Mouse (Mus musculus) midbrain, embryonic 16.5 days (tissue): Measurements from ENCODE around the gene Slc16a10. TPM values are rescaled to one million over a fixed set of nuclear protein-coding genes. Genes with fewer than 3 reads are reported as not detected.

ENCODE experiments used
- ATAC-seq: fragments of 200-750 bp; cut with Nextera tagmentation; 2 replicates; pipeline ENCODE4 v1.8.0; 2017; ENCODE audit warnings: moderate TSS enrichment
- H3K27ac ChIP-seq: fragments of 300-500 bp; sonication (generic); 2 replicates; pipeline ENCODE4 v1.5.1; 2014; ENCODE audit warnings: mild to moderate bottlenecking, low read length, mixed read lengths
- H3K27me3 ChIP-seq: fragments of 300-500 bp; sonication (generic); 2 replicates; pipeline ENCODE4 v1.6.1; 2014; ENCODE audit warnings: low read depth, low read length, mixed read lengths; ENCODE audit not compliant: control insufficient read depth, insufficient read depth
- H3K36me3 ChIP-seq: fragments of 300-500 bp; sonication (generic); 2 replicates; pipeline ENCODE4 v1.6.1; 2014; ENCODE audit warnings: mild to moderate bottlenecking, low read length, moderate library complexity, mixed read lengths; ENCODE audit not compliant: control insufficient read depth, insufficient read depth
- H3K4me1 ChIP-seq: fragments of 300-500 bp; sonication (generic); 2 replicates; pipeline ENCODE4 v1.6.1; 2014; ENCODE audit warnings: mild to moderate bottlenecking, low read length, mixed read lengths; ENCODE audit not compliant: control insufficient read depth, insufficient read depth
- H3K4me2 ChIP-seq: fragments of 300-500 bp; sonication (generic); 2 replicates; pipeline ENCODE4 v1.6.1; 2014; ENCODE audit warnings: mild to moderate bottlenecking, low read length, mixed read lengths
- H3K4me3 ChIP-seq: fragments of 300-500 bp; sonication (generic); 2 replicates; pipeline ENCODE4 v1.5.1; 2014; ENCODE audit warnings: low read depth, mild to moderate bottlenecking, low read length, moderate library complexity, mixed read lengths
- H3K9ac ChIP-seq: fragments of 300-500 bp; sonication (generic); 2 replicates; pipeline ENCODE4 v1.6.1; 2014; ENCODE audit warnings: low read depth, low read length, mixed read lengths
- H3K9me3 ChIP-seq: fragments of 300-500 bp; sonication (generic); replicated peaks from 2 replicates; pipeline ENCODE4 v1.6.1; 2014; ENCODE audit warnings: mild to moderate bottlenecking, low read length, mixed read lengths; ENCODE audit not compliant: control insufficient read depth, poor library complexity, severe bottlenecking
- WGBS: fragments of 180-500 bp; shearing (Covaris S2); extraction: QIAGEN DNeasy Blood & Tissue Kit; methylation state at CpG from one replicate; pipeline ENCODE4 v1.1.7; 2014; 5-methylcytosine and 5-hydroxymethylcytosine counted together
- polyA plus RNA-seq: library from polyadenylated mRNA; unstranded; fragments of >200 nt; fragmentation: Nextera tagmentation; extraction: Ambion mirVana; gene quantifications from 2 replicates; pipeline ENCODE4 v1.2.1, GENCODE M21; 2015

The Slc16a10 gene
- polyA plus RNA-seq, 1 experiment from 2014 or later: 1.9 TPM

DNA sequence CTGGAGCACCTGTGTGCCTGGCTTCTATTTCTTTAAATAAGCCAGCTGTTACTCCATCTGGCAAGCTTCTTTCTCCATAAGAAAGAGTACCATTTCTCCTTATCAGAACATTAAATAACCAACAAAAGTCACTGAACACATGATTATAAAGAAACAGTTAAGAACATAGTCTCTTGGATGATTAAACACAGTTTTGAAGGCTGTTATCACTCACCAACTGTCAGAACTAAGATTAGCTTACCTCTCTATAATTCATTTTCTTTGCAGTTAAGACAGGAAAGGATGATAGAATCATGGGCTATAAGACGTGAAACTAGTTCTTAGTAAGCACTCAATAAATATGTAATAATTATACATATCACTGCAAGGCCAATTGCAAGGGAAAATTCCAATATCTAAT lies 36.9 kb downstream of the Slc16a10 start:
- WGBS: 80% methylated on average over 1 of the region's 1 CpGs
- ATAC-seq: no peak

DNA sequence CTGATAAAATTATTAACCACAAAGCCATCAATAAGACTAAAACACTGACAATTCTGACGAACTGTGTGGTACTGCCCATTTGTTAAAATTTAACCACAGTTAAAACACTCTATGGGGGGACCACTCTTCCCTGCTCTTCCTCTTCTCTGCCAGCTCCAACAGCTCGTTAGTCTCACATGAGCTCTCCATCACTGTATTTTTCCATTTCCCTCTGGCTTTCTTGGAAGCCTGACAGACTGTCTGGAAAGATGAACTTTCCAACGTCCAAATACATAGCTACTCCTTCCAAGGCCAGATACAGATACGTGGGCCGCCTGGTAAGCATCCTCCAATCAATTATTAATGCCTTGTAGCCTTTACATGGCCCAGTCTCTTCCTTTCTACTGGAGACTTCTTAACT lies 38.3 kb downstream of the Slc16a10 start:
- no peaks in the 10 kb centered on the region for H3K9me3 ChIP-seq
- ATAC-seq: no peak
- WGBS: 64% methylated on average over 5 of the region's 5 CpGs
- H3K4me3 ChIP-seq: no peak overlapping the region
- H3K4me1 ChIP-seq: no peaks in the 10 kb centered on the region
- no peak overlapping the region for H3K4me2 ChIP-seq
- H3K9ac ChIP-seq: no peak overlapping the region
- no peak overlapping the region for H3K27ac ChIP-seq
- no peaks in the 10 kb centered on the region for H3K27me3 ChIP-seq
- H3K36me3 ChIP-seq: no peaks in the 10 kb centered on the region

More for the DNA sequence above, 36.9 kb downstream of the Slc16a10 start:
- no peaks in the 10 kb centered on the region for H3K9me3 ChIP-seq
- H3K4me2 ChIP-seq: no peak overlapping the region
- H3K9ac ChIP-seq: no peak overlapping the region
- no peaks in the 10 kb centered on the region for H3K36me3 ChIP-seq
- H3K27me3 ChIP-seq: no peaks in the 10 kb centered on the region
- H3K27ac ChIP-seq: no peak overlapping the region
- H3K4me1 ChIP-seq: no peaks in the 10 kb centered on the region
- H3K4me3 ChIP-seq: no peak overlapping the region

DNA sequence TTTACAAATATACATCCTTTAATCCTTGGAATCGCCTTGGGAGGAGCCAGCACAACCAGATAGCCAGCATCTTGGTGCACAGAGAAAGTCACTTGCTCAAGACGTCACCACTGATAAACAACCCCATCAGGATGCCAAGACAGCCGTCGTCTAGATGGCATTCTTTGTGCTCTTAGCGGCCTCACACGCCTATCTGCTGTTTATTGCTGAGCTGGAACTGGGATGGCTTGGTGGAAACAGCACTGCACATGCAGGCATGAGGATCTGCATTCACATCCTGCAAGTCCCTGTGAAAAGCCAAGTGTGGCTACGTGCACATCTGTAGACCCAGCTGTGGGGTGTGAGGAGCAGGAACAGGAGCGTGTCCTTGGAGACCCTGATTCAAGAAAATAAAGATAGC lies 39.1 kb downstream of the Slc16a10 start:
- no peak overlapping the region for H3K9ac ChIP-seq
- no peaks in the 10 kb centered on the region for H3K4me1 ChIP-seq
- WGBS: 71% methylated on average over 8 of the region's 8 CpGs
- no peaks in the 10 kb centered on the region for H3K9me3 ChIP-seq
- no peak for ATAC-seq
- H3K27me3 ChIP-seq: no peaks in the 10 kb centered on the region
- no peak overlapping the region for H3K4me2 ChIP-seq
- H3K4me3 ChIP-seq: no peak overlapping the region
- H3K27ac ChIP-seq: no peak overlapping the region
- no peaks in the 10 kb centered on the region for H3K36me3 ChIP-seq

DNA sequence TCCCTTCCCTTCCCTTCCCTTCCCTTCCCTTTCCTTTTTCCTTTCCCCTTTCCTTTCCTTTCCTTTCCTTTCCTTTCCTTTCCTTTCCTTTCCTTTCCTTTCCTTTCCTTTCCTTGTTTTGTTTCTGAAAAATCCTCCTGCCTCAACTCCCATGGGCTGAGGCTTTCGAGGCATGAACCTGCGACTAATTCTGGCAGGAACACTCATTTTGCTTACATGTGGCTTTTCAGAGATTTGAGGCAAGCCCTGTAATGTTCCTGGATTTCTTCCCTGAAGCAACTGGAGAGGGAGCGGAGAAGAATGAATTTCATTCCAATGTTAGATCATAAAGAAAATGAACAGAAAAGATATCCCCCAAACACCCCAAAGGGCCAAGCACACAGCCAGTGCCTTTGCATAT lies 39.9 kb downstream of the Slc16a10 start:
- Histone ChIP-seq H3K4me3 (no peak overlapping the region), H3K27me3 (no peaks in the 10 kb centered on the region), H3K9ac (no peak overlapping the region), H3K27ac (no peak overlapping the region), H3K9me3 (no peaks in the 10 kb centered on the region), H3K4me1 (no peaks in the 10 kb centered on the region), H3K4me2 (no peak overlapping the region), H3K36me3 (no peaks in the 10 kb centered on the region)
- WGBS: 57% methylated on average over 3 of the region's 3 CpGs
- ATAC-seq: no peak

DNA sequence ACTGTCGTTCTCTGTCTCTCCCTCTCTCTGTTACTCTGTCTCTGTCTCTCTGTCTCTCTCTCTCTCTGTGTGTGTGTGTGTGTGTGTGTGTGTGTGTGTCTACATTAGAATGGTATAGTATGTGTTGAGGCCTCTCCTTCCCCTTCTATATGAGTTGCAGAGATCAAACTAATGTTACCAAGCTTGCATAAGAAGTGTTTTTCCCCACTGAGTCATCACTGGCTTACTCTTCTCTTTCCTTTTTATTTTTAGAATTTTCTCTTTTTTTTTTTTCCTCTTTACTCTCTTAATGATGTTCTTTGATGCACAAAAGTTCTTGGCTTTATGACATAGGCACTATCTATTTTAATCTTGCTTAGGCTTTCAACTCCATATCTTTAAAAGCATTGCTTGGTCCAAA lies 43.6 kb downstream of the Slc16a10 start:
- H3K9ac ChIP-seq: no peak overlapping the region
- no peaks in the 10 kb centered on the region for H3K36me3 ChIP-seq
- no peak overlapping the region for H3K4me3 ChIP-seq
- H3K4me1 ChIP-seq: no peaks in the 10 kb centered on the region
- H3K4me2 ChIP-seq: no peak overlapping the region
- ATAC-seq: no peak
- no peaks in the 10 kb centered on the region for H3K27me3 ChIP-seq
- H3K27ac ChIP-seq: no peak overlapping the region
- WGBS: 86% methylated on average over 1 of the region's 1 CpGs
- no peaks in the 10 kb centered on the region for H3K9me3 ChIP-seq

DNA sequence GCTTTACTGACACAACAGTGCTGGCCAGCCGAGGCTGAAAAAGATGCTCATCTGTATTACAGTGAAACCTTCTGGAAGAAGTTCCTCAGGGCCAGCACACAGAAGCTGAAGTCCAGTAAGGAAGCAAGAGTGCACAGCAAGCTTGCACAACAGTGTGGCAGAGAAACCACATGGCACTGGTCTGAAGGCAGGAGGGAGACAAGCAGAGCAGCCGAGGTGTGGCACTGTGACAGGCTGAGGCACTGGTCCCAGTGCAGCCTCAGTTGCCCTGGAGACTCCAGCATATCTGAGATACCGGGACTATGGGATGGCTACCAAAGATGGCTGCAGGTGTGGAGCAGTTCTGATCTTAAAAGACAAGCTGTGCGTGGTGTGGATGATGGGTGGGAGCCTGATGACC lies 44.5 kb downstream of the Slc16a10 start:
- Histone ChIP-seq H3K9ac (no peak overlapping the region), H3K4me1 (no peaks in the 10 kb centered on the region), H3K4me3 (no peak overlapping the region), H3K9me3 (no peaks in the 10 kb centered on the region), H3K27ac (no peak overlapping the region), H3K27me3 (no peaks in the 10 kb centered on the region), H3K36me3 (no peaks in the 10 kb centered on the region), H3K4me2 (no peak overlapping the region)
- 84% methylated on average over 4 of the region's 4 CpGs for WGBS
- no peak for ATAC-seq

DNA sequence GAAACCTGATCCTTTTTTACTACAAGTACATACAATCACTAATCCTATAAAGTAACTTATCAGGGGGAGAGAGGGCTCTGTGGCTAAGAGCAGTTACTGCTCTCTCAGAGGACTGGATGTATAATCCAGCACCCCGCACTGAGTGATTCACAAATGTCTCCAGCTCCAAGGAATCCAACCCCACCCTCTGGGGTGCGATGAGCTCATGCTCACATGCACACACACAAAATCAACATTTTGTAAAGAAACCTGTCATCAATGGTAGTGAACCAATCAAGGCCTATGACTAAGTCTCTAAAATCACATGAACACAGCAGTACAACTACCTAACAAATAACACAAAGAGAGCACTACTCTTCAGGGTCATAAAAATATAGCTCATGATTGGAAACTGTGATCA lies 47.3 kb downstream of the Slc16a10 start:
- H3K4me1 ChIP-seq: no peaks in the 10 kb centered on the region
- no peaks in the 10 kb centered on the region for H3K36me3 ChIP-seq
- WGBS: 53% methylated on average over 2 of the region's 2 CpGs
- H3K9ac ChIP-seq: no peak overlapping the region
- no peak for ATAC-seq
- no peak overlapping the region for H3K27ac ChIP-seq
- H3K4me3 ChIP-seq: no peak overlapping the region
- no peaks in the 10 kb centered on the region for H3K9me3 ChIP-seq
- no peaks in the 10 kb centered on the region for H3K27me3 ChIP-seq
- no peak overlapping the region for H3K4me2 ChIP-seq

DNA sequence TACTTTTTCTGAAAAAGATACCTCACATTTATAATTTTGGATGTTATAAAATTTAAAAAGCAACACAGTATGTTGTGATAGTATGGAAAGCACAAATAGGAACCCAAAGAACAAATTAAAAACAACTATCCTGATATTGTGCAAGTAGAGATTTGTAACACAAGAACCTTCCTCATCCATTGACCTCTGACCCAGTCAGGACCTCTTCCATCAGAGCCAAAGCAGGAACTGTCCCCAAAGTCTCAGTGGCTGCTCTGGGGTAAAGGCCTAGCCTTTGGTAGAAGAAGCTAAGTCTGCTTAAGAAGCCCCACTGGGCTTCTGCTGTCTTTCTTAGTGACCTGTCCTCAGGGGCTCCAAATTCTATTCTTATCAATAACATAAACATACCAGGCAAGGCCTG lies 48.5 kb downstream of the Slc16a10 start:
- ATAC-seq: no peak

DNA sequence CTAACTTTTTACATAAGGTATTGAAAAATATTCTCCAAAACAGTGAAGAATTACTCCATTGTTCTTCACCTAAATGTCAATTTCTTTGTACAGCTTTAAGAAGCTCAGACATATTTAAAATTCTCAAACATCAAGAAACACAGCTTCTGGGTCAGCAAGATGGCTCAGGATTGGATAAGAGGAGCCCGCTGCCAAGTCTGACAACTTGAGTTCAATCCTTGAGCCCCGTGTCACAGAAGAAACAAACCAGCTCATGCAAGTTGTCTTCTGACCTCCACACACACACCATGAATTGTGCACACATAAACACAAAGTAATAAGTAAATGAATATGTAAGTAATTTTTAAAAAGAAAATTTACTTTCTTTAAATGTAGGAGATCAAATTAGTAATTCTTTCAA lies 50.6 kb downstream of the Slc16a10 start:
- no peaks in the 10 kb centered on the region for H3K9me3 ChIP-seq
- no peaks in the 10 kb centered on the region for H3K4me1 ChIP-seq
- no peak overlapping the region for H3K4me2 ChIP-seq
- H3K27me3 ChIP-seq: no peaks in the 10 kb centered on the region
- no peak overlapping the region for H3K4me3 ChIP-seq
- H3K36me3 ChIP-seq: no peaks in the 10 kb centered on the region
- no peak for ATAC-seq
- 91% methylated on average over 2 of the region's 2 CpGs for WGBS
- H3K27ac ChIP-seq: no peak overlapping the region
- H3K9ac ChIP-seq: no peak overlapping the region

More for the DNA sequence above, 48.5 kb downstream of the Slc16a10 start:
- Histone ChIP-seq H3K4me1 (no peaks in the 10 kb centered on the region), H3K27me3 (no peaks in the 10 kb centered on the region), H3K9ac (no peak overlapping the region), H3K27ac (no peak overlapping the region), H3K4me3 (no peak overlapping the region), H3K4me2 (no peak overlapping the region), H3K9me3 (no peaks in the 10 kb centered on the region), H3K36me3 (no peaks in the 10 kb centered on the region)
